Mouse (Mus musculus): ENCODE measurements around the gene Jph2.

DNA sequence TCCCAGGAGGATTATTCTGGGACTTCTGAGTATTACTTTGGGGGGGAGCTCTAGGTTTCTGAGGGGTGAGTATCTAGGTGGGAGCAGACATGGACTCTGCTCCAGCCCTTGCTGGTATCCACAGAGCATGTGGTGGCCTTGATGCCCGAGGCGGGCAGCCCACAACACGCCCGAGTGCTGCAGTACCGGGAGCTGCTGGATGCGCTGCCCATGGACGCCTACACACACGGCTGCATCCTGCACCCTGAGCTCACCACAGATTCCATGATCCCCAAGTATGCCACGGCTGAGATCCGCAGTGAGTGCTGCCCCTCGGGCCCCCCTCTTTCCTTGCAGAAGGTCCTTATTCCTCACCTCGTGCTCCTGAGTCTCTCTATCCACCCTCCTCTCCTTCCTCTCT, 49.6 kb upstream of the Jph2 start:
- TF ChIP-seq CTCF (IDR thresholded peaks at IDR 0.05; ENCODE audit: insufficient read depth, low read depth, low read length), result no peak
- no peak for TF ChIP-seq POLR2A (IDR thresholded peaks at IDR 0.05; ENCODE audit: insufficient read depth, low read depth, low read length)
